ENCODE assay signal across 28 mouse cellular contexts in genomic region chr1:59606479-59606878, GRCm38 (mm10).
A peak's percentile ranks its signal among the peaks of the same experiment; 100 is the strongest.
DNase-seq lines count a peak whose midpoint lies in the region; ATAC-seq and TF ChIP-seq lines count a peak whose summit lies in the region.
"Had no signal": no experiment of that assay in that cellular context is flagged by ENCODE, and none has a peak within 500 bp of the region (broad histone marks: within the 10 kb centered on the region; RNA-seq: fewer than 3 reads in every experiment).

No protein-coding gene starts in this region.

- no peak overlapping the region for H3K4me2 ChIP-seq in hindbrain, embryonic 16.5 days (ENCODE audit: low read length)
- H3K4me2 ChIP-seq in hindbrain, embryonic 11.5 days (replicated peaks; ENCODE audit: low read depth, low read length), result no peak overlapping the region
- H3K4me2 ChIP-seq: embryonic facial prominence, embryonic 12.5 days; embryonic facial prominence, embryonic 15.5 days; heart, embryonic 12.5 days; heart, embryonic 15.5 days; hindbrain, embryonic 12.5 days; intestine, embryonic 15.5 days had no signal

- no peaks in the 10 kb centered on the region for H3K9me3 ChIP-seq in hindbrain, embryonic 16.5 days (ENCODE audit: control insufficient read depth, low read length)
- H3K9me3 ChIP-seq in hindbrain, embryonic 11.5 days (ENCODE audit: control insufficient read depth, low read length), result no peaks in the 10 kb centered on the region
- H3K9me3 ChIP-seq in ES-E14 (ENCODE audit: control insufficient read depth, insufficient read depth, low read depth, low read length), result no peaks in the 10 kb centered on the region
- H3K9me3 ChIP-seq: embryonic facial prominence, embryonic 12.5 days; embryonic facial prominence, embryonic 15.5 days; heart, embryonic 12.5 days; heart, embryonic 15.5 days; intestine, embryonic 15.5 days had no signal

- DNase-seq in hindbrain, embryonic 11.5 days (ENCODE audit: low spot score), result no peak
- no peak for DNase-seq in testis, postnatal 14 days (ENCODE audit: low spot score)
- no peak for DNase-seq in ES-E14 (ENCODE audit: low read depth, low spot score)
- peak; percentile 22 for DNase-seq in brain, embryonic 14.5 days (ENCODE audit: low read depth)
- no peak for DNase-seq in cerebellum, adult 2 months
- DNase-seq in retina, embryonic 14.5 days (ENCODE audit: low spot score), result no peak
- DNase-seq: adrenal gland, postnatal 10 days; adrenal gland, postnatal 36 days; B cell, adult 2 months; cerebellum, adult 11-12 months; cerebellum, adult 9-11 months; cerebellum, postnatal 25 days; forebrain, postnatal 0 days; gastrocnemius, postnatal 25 days; heart, adult 18-20 months; heart, postnatal 36 days; kidney, adult 11 months; kidney, adult 8-10 months had no signal

- H3K4me1 ChIP-seq in hindbrain, embryonic 16.5 days (ENCODE audit: control insufficient read depth, insufficient read depth, low read depth, low read length), result no peaks in the 10 kb centered on the region
- H3K4me1 ChIP-seq in hindbrain, embryonic 11.5 days (replicated peaks; ENCODE audit: control insufficient read depth, insufficient read depth, low read length), result no peaks in the 10 kb centered on the region
- peaks cover 13% of the 10 kb centered on the region for H3K4me1 ChIP-seq in testis, adult 2 months (ENCODE audit: control insufficient read depth, insufficient read depth, low read length)
- peaks cover 2 to 15% of the 10 kb centered on the region in 2 experiments; a peak in 3 of 4 replicates for H3K4me1 ChIP-seq in ES-E14 (ENCODE audit: control insufficient read depth in 2 of 2, insufficient read depth in 2 of 2, low read length in 2 of 2, poor library complexity in 1 of 2)
- peaks cover 13% of the 10 kb centered on the region for H3K4me1 ChIP-seq in cerebellum, adult 2 months (ENCODE audit: control insufficient read depth, insufficient read depth, low read length)
- H3K4me1 ChIP-seq: embryonic facial prominence, embryonic 12.5 days; embryonic facial prominence, embryonic 15.5 days; heart, embryonic 12.5 days; intestine, embryonic 15.5 days had no signal

- H3K27ac ChIP-seq in hindbrain, embryonic 16.5 days (ENCODE audit: low read depth, low read length), result no peak overlapping the region
- H3K27ac ChIP-seq in hindbrain, embryonic 11.5 days (ENCODE audit: low read depth, low read length), result no peak overlapping the region
- H3K27ac ChIP-seq in testis, adult 2 months (ENCODE audit: control insufficient read depth, insufficient read depth, low read depth, low read length), result no peak overlapping the region
- no peak overlapping the region for H3K27ac ChIP-seq in ES-E14 (ENCODE audit: insufficient read depth, low read depth, low read length, poor library complexity, severe bottlenecking)
- no peak overlapping the region for H3K27ac ChIP-seq in cerebellum, adult 2 months (ENCODE audit: insufficient read depth, low read length)
- H3K27ac ChIP-seq: embryonic facial prominence, embryonic 12.5 days; embryonic facial prominence, embryonic 15.5 days; heart, embryonic 15.5 days; hindbrain, embryonic 12.5 days; intestine, embryonic 15.5 days had no signal

- no peak overlapping the region for H3K4me3 ChIP-seq in hindbrain, embryonic 16.5 days (ENCODE audit: low read length)
- H3K4me3 ChIP-seq in hindbrain, embryonic 11.5 days (ENCODE audit: low read depth, low read length), result no peak overlapping the region
- peak overlapping the region; percentile 35 for H3K4me3 ChIP-seq in testis, adult 2 months (ENCODE audit: control insufficient read depth, low read depth, low read length)
- H3K4me3 ChIP-seq in ES-E14 (ENCODE audit: insufficient read depth in 1 of 2, low read depth in 1 of 2, low read length in 2 of 2, poor library complexity in 1 of 2, severe bottlenecking in 1 of 2), result peak overlapping the region in 1 of 2 experiments; percentile 47; a peak in 1 of 4 replicates
- H3K4me3 ChIP-seq in cerebellum, adult 2 months (replicated peaks; ENCODE audit: insufficient read depth, low read depth, low read length), result no peak overlapping the region
- H3K4me3 ChIP-seq: embryonic facial prominence, embryonic 12.5 days; embryonic facial prominence, embryonic 15.5 days; heart, embryonic 12.5 days; heart, embryonic 15.5 days; hindbrain, embryonic 12.5 days; intestine, embryonic 15.5 days had no signal

- peak; percentile 40; the same call in 1 of the 2 replicates for ATAC-seq in hindbrain, embryonic 16.5 days
- ATAC-seq in hindbrain, embryonic 11.5 days (ENCODE audit: low FRiP score), result no peak
- ATAC-seq: forebrain, embryonic 14.5 days; forebrain, postnatal 0 days; intestine, embryonic 15.5 days had no signal

- H3K36me3 ChIP-seq in hindbrain, embryonic 16.5 days (ENCODE audit: control insufficient read depth, insufficient read depth, low read length), result no peaks in the 10 kb centered on the region
- no peaks in the 10 kb centered on the region for H3K36me3 ChIP-seq in hindbrain, embryonic 11.5 days (ENCODE audit: control insufficient read depth, insufficient read depth, low read length)
- H3K36me3 ChIP-seq in testis, adult 2 months (ENCODE audit: control insufficient read depth, insufficient read depth, low read length), result no peaks in the 10 kb centered on the region
- no peaks in the 10 kb centered on the region for H3K36me3 ChIP-seq in ES-E14 (ENCODE audit: control insufficient read depth, insufficient read depth, low read length, poor library complexity, severe bottlenecking)
- H3K36me3 ChIP-seq: embryonic facial prominence, embryonic 12.5 days; embryonic facial prominence, embryonic 15.5 days; heart, embryonic 12.5 days; heart, embryonic 15.5 days; hindbrain, embryonic 12.5 days; intestine, embryonic 15.5 days had no signal

- TF ChIP-seq CTCF in testis, adult 2 months (IDR thresholded peaks at IDR 0.05; ENCODE audit: control insufficient read depth, insufficient read depth, insufficient replicate concordance, low read depth, low read length), result no peak
- TF ChIP-seq CTCF in brain, embryonic 14.5 days (IDR thresholded peaks at IDR 0.05; ENCODE audit: borderline replicate concordance, extremely low read depth, insufficient read depth, insufficient read length), result no peak
- no peak for TF ChIP-seq CTCF in cerebellum, adult 2 months (IDR thresholded peaks at IDR 0.05; ENCODE audit: borderline replicate concordance, insufficient read depth, low read depth, low read length)

- WGBS in hindbrain, embryonic 16.5 days, result 88% methylated on average over 13 of the region's 13 CpGs
- WGBS in hindbrain, embryonic 11.5 days, result 93% methylated on average over 13 of the region's 13 CpGs
- WGBS in cerebellum, adult 2 months, result 95% methylated on average over 13 of the region's 13 CpGs

- H3K9ac ChIP-seq in hindbrain, embryonic 16.5 days (ENCODE audit: low read depth, low read length), result no peak overlapping the region
- no peak overlapping the region for H3K9ac ChIP-seq in hindbrain, embryonic 11.5 days (ENCODE audit: low read depth, low read length)
- peak overlapping the region; percentile 27; the same call in 1 of the 2 replicates for H3K9ac ChIP-seq in ES-E14 (ENCODE audit: insufficient read depth, low read depth, low read length, poor library complexity, severe bottlenecking)
- H3K9ac ChIP-seq: embryonic facial prominence, embryonic 12.5 days; embryonic facial prominence, embryonic 15.5 days; forebrain, postnatal 0 days; heart, embryonic 12.5 days; heart, embryonic 15.5 days; hindbrain, embryonic 12.5 days; intestine, embryonic 15.5 days had no signal

- TF ChIP-seq POLR2A in testis, adult 2 months (IDR thresholded peaks at IDR 0.05; ENCODE audit: control insufficient read depth, low read depth, low read length), result 0 out of 2 replicates have a peak, but pooled peaks have one; percentile 41
- no peak for TF ChIP-seq POLR2A in brain, embryonic 14.5 days (IDR thresholded peaks at IDR 0.05; ENCODE audit: borderline replicate concordance, extremely low read depth, insufficient read depth, insufficient read length, poor library complexity, severe bottlenecking)
- no peak for TF ChIP-seq POLR2A in cerebellum, adult 2 months (IDR thresholded peaks at IDR 0.05; ENCODE audit: borderline replicate concordance, insufficient read depth, low read length)

- H3K27me3 ChIP-seq in hindbrain, embryonic 16.5 days (replicated peaks; ENCODE audit: control insufficient read depth, insufficient read depth, low read length), result no peaks in the 10 kb centered on the region
- no peaks in the 10 kb centered on the region for H3K27me3 ChIP-seq in hindbrain, embryonic 11.5 days (ENCODE audit: control insufficient read depth, insufficient read depth, low read length)
- no peaks in the 10 kb centered on the region for H3K27me3 ChIP-seq in testis, adult 2 months (ENCODE audit: control insufficient read depth, insufficient read depth, low read length)
- no peaks in the 10 kb centered on the region for H3K27me3 ChIP-seq in cerebellum, adult 2 months (ENCODE audit: control insufficient read depth, insufficient read depth, low read length)
- H3K27me3 ChIP-seq: CH12.LX; embryonic facial prominence, embryonic 12.5 days; embryonic facial prominence, embryonic 15.5 days; hindbrain, embryonic 12.5 days; intestine, embryonic 15.5 days had no signal

- in situ Hi-C loops in ES-E14 (cut with MboI; ENCODE audit: low sequenced_read_pairs in 2 of 2, unreplicated experiment in 2 of 2), result loop anchor here in 1 of 2 experiments (25.0 kb wide), 1 partner anchor 344 kb away; the partner anchor contains the start of gene Cdk15

TF ChIP-seq in ES-E14, 5 proteins besides CTCF, POLR2A, EP300 and RAD21:
- TF ChIP-seq HCFC1 (IDR thresholded peaks at IDR 0.05; ENCODE audit: borderline replicate concordance, insufficient read depth, low read length) (no peak), CHD2 (IDR thresholded peaks at IDR 0.05; ENCODE audit: low read depth, low read length) (peak; percentile 79)
